Mouse (Mus musculus): Measurements from ENCODE around the gene Rap2a. TPM values are rescaled to one million over a fixed set of nuclear protein-coding genes. Genes with fewer than 3 reads are reported as not detected.

The Rap2a gene
- polyA plus RNA-seq, 1 experiment from 2014 or later, result 48.4 TPM

GRCm38 (mm10) chr14:120441256-120441655, 37.0 kb upstream of the Rap2a start:
- TF ChIP-seq CTCF (IDR thresholded peaks at IDR 0.05), result no peak
- TF ChIP-seq EP300 (IDR thresholded peaks at IDR 0.05), result no peak
- no peaks in the 10 kb centered on the region for H3K9me3 ChIP-seq (ENCODE audit: low read length)
- 61% methylated on average over 4 of the region's 4 CpGs for WGBS
- no peaks in the 10 kb centered on the region for H3K36me3 ChIP-seq (ENCODE audit: insufficient read depth, low read length)
- no peak overlapping the region for H3K4me3 ChIP-seq (ENCODE audit: low read depth, low read length)
- no peaks in the 10 kb centered on the region for H3K27me3 ChIP-seq (replicated peaks; ENCODE audit: insufficient read depth, low read length)
- ATAC-seq (no peak), DNase-seq (ENCODE audit: low spot score) (no peak)
- no peak overlapping the region for H3K9ac ChIP-seq (replicated peaks; ENCODE audit: low read depth)
- no peak overlapping the region for H3K27ac ChIP-seq (ENCODE audit: low read length)
- H3K4me1 ChIP-seq (ENCODE audit: insufficient read depth, low read depth, low read length), result no peaks in the 10 kb centered on the region
- H3K4me2 ChIP-seq (replicated peaks; ENCODE audit: low read depth, low read length), result no peak overlapping the region

- Histone ChIP-seq H3K27ac (ENCODE audit: low read length) (no peak overlapping the region), H3K36me3 (ENCODE audit: insufficient read depth, low read length) (no peaks in the 10 kb centered on the region), H3K9me3 (ENCODE audit: low read length) (no peaks in the 10 kb centered on the region), H3K27me3 (replicated peaks; ENCODE audit: insufficient read depth, low read length) (no peaks in the 10 kb centered on the region), H3K4me3 (ENCODE audit: low read depth, low read length) (no peak overlapping the region), H3K4me1 (ENCODE audit: insufficient read depth, low read depth, low read length) (no peaks in the 10 kb centered on the region), H3K4me2 (replicated peaks; ENCODE audit: low read depth, low read length) (no peak overlapping the region), H3K9ac (replicated peaks; ENCODE audit: low read depth) (no peak overlapping the region)
- 81% methylated on average over 13 of the region's 13 CpGs for WGBS
- ATAC-seq (no peak), DNase-seq (ENCODE audit: low spot score) (no peak)
- no peak for TF ChIP-seq CTCF (IDR thresholded peaks at IDR 0.05)
- no peak for TF ChIP-seq EP300 (IDR thresholded peaks at IDR 0.05)
Measured at GRCm38 (mm10) chr14:120441836-120442235, 36.4 kb upstream of the Rap2a start.

- no peak for TF ChIP-seq EP300 (IDR thresholded peaks at IDR 0.05)
- TF ChIP-seq CTCF (IDR thresholded peaks at IDR 0.05), result no peak
- no peak for ATAC-seq
Measured at GRCm38 (mm10) chr14:120454221-120454620, 24.0 kb upstream of the Rap2a start.

GRCm38 (mm10) chr14:120463938-120464727, 14.1 kb upstream of the Rap2a start:
- no peaks in the 10 kb centered on the region for H3K4me1 ChIP-seq (ENCODE audit: insufficient read depth, low read depth, low read length)
- no peak overlapping the region for H3K9ac ChIP-seq (replicated peaks; ENCODE audit: low read depth)
- WGBS, result 53% methylated on average over 3 of the region's 3 CpGs
- H3K4me2 ChIP-seq (replicated peaks; ENCODE audit: low read depth, low read length), result no peak overlapping the region
- ATAC-seq, result no peak
- no peak overlapping the region for H3K27ac ChIP-seq (ENCODE audit: low read length)
- H3K36me3 ChIP-seq (ENCODE audit: insufficient read depth, low read length), result no peaks in the 10 kb centered on the region
- H3K4me3 ChIP-seq (ENCODE audit: low read depth, low read length), result no peak overlapping the region
- no peak for TF ChIP-seq EP300 (IDR thresholded peaks at IDR 0.05)
- no peaks in the 10 kb centered on the region for H3K27me3 ChIP-seq (replicated peaks; ENCODE audit: insufficient read depth, low read length)
- H3K9me3 ChIP-seq (ENCODE audit: low read length), result no peaks in the 10 kb centered on the region
- DNase-seq (ENCODE audit: low spot score), result no peak

More at GRCm38 (mm10) chr14:120454221-120454620, 24.0 kb upstream of the Rap2a start:
- Histone ChIP-seq H3K9ac (replicated peaks; ENCODE audit: low read depth) (no peak overlapping the region), H3K4me1 (ENCODE audit: insufficient read depth, low read depth, low read length) (no peaks in the 10 kb centered on the region), H3K4me2 (replicated peaks; ENCODE audit: low read depth, low read length) (no peak overlapping the region), H3K36me3 (ENCODE audit: insufficient read depth, low read length) (no peaks in the 10 kb centered on the region), H3K4me3 (ENCODE audit: low read depth, low read length) (no peak overlapping the region), H3K9me3 (ENCODE audit: low read length) (no peaks in the 10 kb centered on the region), H3K27ac (ENCODE audit: low read length) (no peak overlapping the region), H3K27me3 (replicated peaks; ENCODE audit: insufficient read depth, low read length) (no peaks in the 10 kb centered on the region)
- no peak for DNase-seq (ENCODE audit: low spot score)
- 92% methylated on average over 7 of the region's 7 CpGs for WGBS

- H3K36me3 ChIP-seq (ENCODE audit: insufficient read depth, low read length), result no peaks in the 10 kb centered on the region
- no peaks in the 10 kb centered on the region for H3K9me3 ChIP-seq (ENCODE audit: low read length)
- H3K4me3 ChIP-seq (ENCODE audit: low read depth, low read length), result no peak overlapping the region
- DNase-seq (ENCODE audit: low spot score), result no peak
- TF ChIP-seq CTCF (IDR thresholded peaks at IDR 0.05) (no peak), EP300 (IDR thresholded peaks at IDR 0.05) (no peak)
- no peak overlapping the region for H3K9ac ChIP-seq (replicated peaks; ENCODE audit: low read depth)
- no peaks in the 10 kb centered on the region for H3K4me1 ChIP-seq (ENCODE audit: insufficient read depth, low read depth, low read length)
- no peak overlapping the region for H3K4me2 ChIP-seq (replicated peaks; ENCODE audit: low read depth, low read length)
- H3K27me3 ChIP-seq (replicated peaks; ENCODE audit: insufficient read depth, low read length), result no peaks in the 10 kb centered on the region
- 86% methylated on average over 4 of the region's 4 CpGs for WGBS
- ATAC-seq, result no peak
- H3K27ac ChIP-seq (ENCODE audit: low read length), result no peak overlapping the region
Measured at GRCm38 (mm10) chr14:120466816-120467215, 11.4 kb upstream of the Rap2a start.

GRCm38 (mm10) chr14:120469126-120469790, 9.0 kb upstream of the Rap2a start:
- Histone ChIP-seq H3K9me3 (ENCODE audit: low read length) (no peaks in the 10 kb centered on the region), H3K27me3 (replicated peaks; ENCODE audit: insufficient read depth, low read length) (no peaks in the 10 kb centered on the region), H3K4me2 (replicated peaks; ENCODE audit: low read depth, low read length) (no peak overlapping the region), H3K4me3 (ENCODE audit: low read depth, low read length) (no peak overlapping the region), H3K9ac (replicated peaks; ENCODE audit: low read depth) (no peak overlapping the region), H3K4me1 (ENCODE audit: insufficient read depth, low read depth, low read length) (no peaks in the 10 kb centered on the region), H3K36me3 (ENCODE audit: insufficient read depth, low read length) (no peaks in the 10 kb centered on the region), H3K27ac (ENCODE audit: low read length) (no peak overlapping the region)
- no peak for DNase-seq (ENCODE audit: low spot score)
- 74% methylated on average over 14 of the region's 14 CpGs for WGBS
- TF ChIP-seq EP300 (IDR thresholded peaks at IDR 0.05), result no peak
- no peak for TF ChIP-seq CTCF (IDR thresholded peaks at IDR 0.05)
- ATAC-seq, result no peak
